Mouse (Mus musculus): ENCODE results near the gene Dock9. TPM values are rescaled to one million over a fixed set of nuclear protein-coding genes. Genes with fewer than 3 reads are reported as not detected.
"Not testable (repeated sequence)": the region's sequence is repeated elsewhere in the genome, so short reads cannot be mapped to it uniquely, and the experiment has no call there.

Gene Dock9
- polyA plus RNA-seq, 1 experiment: not detected

DNA sequence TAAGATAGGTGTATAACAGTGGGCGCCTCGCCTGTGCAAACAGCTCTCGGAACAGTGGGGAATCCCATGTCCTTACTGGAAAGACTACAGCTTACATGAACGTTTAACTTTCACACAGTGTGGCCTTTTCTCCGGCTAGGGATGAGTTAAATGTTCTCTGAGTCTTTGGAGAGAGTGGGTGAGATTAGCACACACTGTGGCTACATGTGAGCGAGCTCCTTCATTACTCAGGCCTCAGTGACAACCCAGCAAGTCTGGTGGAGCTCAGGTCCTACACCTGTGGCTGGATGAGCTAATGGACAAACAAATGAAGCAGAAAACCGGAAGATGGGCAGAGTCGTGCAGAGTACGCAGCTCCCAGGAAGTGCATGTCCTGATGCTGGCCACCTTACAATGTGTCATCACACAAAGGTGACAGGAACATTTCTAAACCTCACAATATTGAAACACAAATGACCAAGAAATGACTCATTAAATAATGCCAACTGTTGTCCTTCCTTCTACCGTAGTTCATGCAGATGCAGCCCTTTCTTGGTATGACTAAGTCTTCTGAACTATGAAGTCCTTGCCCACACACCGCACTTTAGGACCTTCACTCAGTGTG is 103.5 kb downstream of the Dock9 start:
- TF ChIP-seq CTCF (IDR thresholded peaks at IDR 0.05; ENCODE audit: insufficient read depth, low read depth, low read length): no peak
- no peak for TF ChIP-seq POLR2A (IDR thresholded peaks at IDR 0.05; ENCODE audit: insufficient read depth, low read depth, low read length)
- Histone ChIP-seq H3K4me3 (ENCODE audit: insufficient read depth, low read depth, low read length) (no peak overlapping the region), H3K4me1 (ENCODE audit: control insufficient read depth, insufficient read depth, low read length) (peaks cover 7% of the 10 kb centered on the region), H3K27ac (ENCODE audit: insufficient read depth, low read depth, low read length) (no peak overlapping the region)
- 87% methylated on average over 11 of the region's 11 CpGs for WGBS

GRCm38 (mm10) chr14:121689649-121690048 is 108.0 kb downstream of the Dock9 start:
- WGBS: 84% methylated on average over 5 of the region's 5 CpGs
- H3K4me1 ChIP-seq (ENCODE audit: control insufficient read depth, insufficient read depth, low read length); H3K27ac ChIP-seq (ENCODE audit: insufficient read depth, low read depth, low read length); H3K4me3 ChIP-seq (ENCODE audit: insufficient read depth, low read depth, low read length): not testable (repeated sequence)

- H3K4me1 ChIP-seq (ENCODE audit: control insufficient read depth, insufficient read depth, low read length): no peaks in the 10 kb centered on the region
- 53% methylated on average over 1 of the region's 1 CpGs for WGBS
- TF ChIP-seq CTCF (IDR thresholded peaks at IDR 0.05; ENCODE audit: insufficient read depth, low read depth, low read length): no peak
- TF ChIP-seq POLR2A (IDR thresholded peaks at IDR 0.05; ENCODE audit: insufficient read depth, low read depth, low read length): no peak
- no peak overlapping the region for H3K27ac ChIP-seq (ENCODE audit: insufficient read depth, low read depth, low read length)
- no peak overlapping the region for H3K4me3 ChIP-seq (ENCODE audit: insufficient read depth, low read depth, low read length)
These were observed 109.5 kb downstream of the Dock9 start for GRCm38 (mm10) chr14:121688175-121688574.

GRCm38 (mm10) chr14:121687274-121687673 is 110.4 kb downstream of the Dock9 start:
- Histone ChIP-seq H3K27ac (ENCODE audit: insufficient read depth, low read depth, low read length) (no peak overlapping the region), H3K4me1 (ENCODE audit: control insufficient read depth, insufficient read depth, low read length) (no peaks in the 10 kb centered on the region), H3K4me3 (ENCODE audit: insufficient read depth, low read depth, low read length) (no peak overlapping the region)
- 82% methylated on average over 7 of the region's 7 CpGs for WGBS
- TF ChIP-seq CTCF (IDR thresholded peaks at IDR 0.05; ENCODE audit: insufficient read depth, low read depth, low read length): no peak
- TF ChIP-seq POLR2A (IDR thresholded peaks at IDR 0.05; ENCODE audit: insufficient read depth, low read depth, low read length): no peak

DNA sequence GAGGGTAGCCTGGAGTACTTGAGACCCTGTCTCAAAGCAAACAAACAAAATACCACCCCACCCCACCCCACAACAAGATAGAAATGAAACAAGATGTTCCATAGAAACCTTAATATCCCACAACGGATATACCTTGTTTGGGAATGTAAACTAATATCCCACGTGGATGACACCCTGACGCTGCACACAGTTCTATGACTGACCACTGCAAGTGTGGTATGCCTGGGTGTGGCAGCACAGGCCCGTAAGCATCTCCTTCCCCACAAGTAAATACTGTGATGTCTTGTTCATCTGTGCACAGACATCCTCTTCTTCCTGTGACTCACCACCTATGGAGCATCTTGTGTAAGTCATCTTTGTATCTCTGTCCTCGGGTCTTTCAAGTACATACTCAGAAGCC is 118.7 kb downstream of the Dock9 start:
- TF ChIP-seq CTCF (IDR thresholded peaks at IDR 0.05; ENCODE audit: insufficient read depth, low read depth, low read length) (no peak), POLR2A (IDR thresholded peaks at IDR 0.05; ENCODE audit: insufficient read depth, low read depth, low read length) (no peak)
- no peak overlapping the region for H3K4me3 ChIP-seq (ENCODE audit: insufficient read depth, low read depth, low read length)
- H3K4me1 ChIP-seq (ENCODE audit: control insufficient read depth, insufficient read depth, low read length): 0 out of 2 replicates have a peak, but pooled peaks cover 3% of the 10 kb centered on the region
- no peak overlapping the region for H3K27ac ChIP-seq (ENCODE audit: insufficient read depth, low read depth, low read length)
- 85% methylated on average over 5 of the region's 5 CpGs for WGBS

DNA sequence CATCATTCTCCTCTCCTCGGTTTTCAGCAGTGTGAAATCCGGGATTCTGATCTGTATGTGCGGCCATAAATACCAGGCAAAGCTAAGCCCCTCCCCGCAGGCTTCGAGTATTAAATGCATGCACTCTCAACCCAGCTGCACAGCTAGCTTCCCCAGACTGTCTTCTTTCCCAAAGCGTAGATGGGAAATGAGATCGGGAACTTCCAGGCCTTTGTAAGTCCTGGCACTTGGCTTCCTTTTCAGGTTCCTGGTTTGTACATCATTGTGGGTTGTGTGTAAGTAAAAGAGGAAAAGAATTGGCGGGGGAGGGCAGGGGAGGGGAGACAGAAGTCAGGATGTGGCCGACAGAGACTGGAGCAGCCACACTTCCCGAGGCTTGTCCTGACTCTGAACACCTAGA is 119.2 kb downstream of the Dock9 start:
- TF ChIP-seq POLR2A (IDR thresholded peaks at IDR 0.05; ENCODE audit: insufficient read depth, low read depth, low read length): no peak
- no peak for TF ChIP-seq CTCF (IDR thresholded peaks at IDR 0.05; ENCODE audit: insufficient read depth, low read depth, low read length)
- no peak overlapping the region for H3K27ac ChIP-seq (ENCODE audit: insufficient read depth, low read depth, low read length)
- 0 out of 2 replicates have a peak, but pooled peaks cover 3% of the 10 kb centered on the region for H3K4me1 ChIP-seq (ENCODE audit: control insufficient read depth, insufficient read depth, low read length)
- 71% methylated on average over 10 of the region's 10 CpGs for WGBS
- H3K4me3 ChIP-seq (ENCODE audit: insufficient read depth, low read depth, low read length): no peak overlapping the region

- no peak overlapping the region for H3K27ac ChIP-seq (ENCODE audit: insufficient read depth, low read depth, low read length)
These were observed 120.9 kb downstream of the Dock9 start for GRCm38 (mm10) chr14:121676596-121677330.

DNA sequence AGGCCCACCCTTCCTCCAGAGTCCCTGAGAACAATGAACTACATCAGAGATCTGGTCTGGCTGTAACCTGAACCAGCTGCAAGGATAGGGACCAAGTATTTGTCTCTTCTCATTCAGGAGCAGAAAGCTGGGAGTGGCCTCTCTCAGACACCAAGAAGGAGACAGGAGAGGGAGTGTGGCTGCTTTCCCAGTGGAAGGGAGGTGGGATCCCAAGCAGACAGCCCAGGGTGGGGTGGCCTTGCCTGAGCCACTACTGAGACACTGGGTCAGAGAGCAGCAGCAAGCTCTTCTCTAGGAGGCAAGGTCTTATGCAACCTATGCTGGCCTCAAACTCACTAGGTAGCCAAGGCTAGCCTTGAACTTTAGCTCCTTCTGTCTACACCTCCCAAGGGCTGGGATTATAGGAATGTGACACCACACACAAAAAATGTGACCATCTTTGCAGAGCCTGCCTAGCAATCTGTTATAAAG is 121.5 kb downstream of the Dock9 start:
- Histone ChIP-seq H3K4me1 (ENCODE audit: control insufficient read depth, insufficient read depth, low read length) (0 out of 2 replicates have a peak, but pooled peaks cover 3% of the 10 kb centered on the region), H3K4me3 (ENCODE audit: insufficient read depth, low read depth, low read length) (no peak overlapping the region), H3K27ac (ENCODE audit: insufficient read depth, low read depth, low read length) (no peak overlapping the region)
- TF ChIP-seq POLR2A (IDR thresholded peaks at IDR 0.05; ENCODE audit: insufficient read depth, low read depth, low read length): no peak
- no peak for TF ChIP-seq CTCF (IDR thresholded peaks at IDR 0.05; ENCODE audit: insufficient read depth, low read depth, low read length)

More at GRCm38 (mm10) chr14:121676596-121677330, 120.9 kb downstream of the Dock9 start:
- Histone ChIP-seq H3K4me3 (ENCODE audit: insufficient read depth, low read depth, low read length) (no peak overlapping the region), H3K4me1 (ENCODE audit: control insufficient read depth, insufficient read depth, low read length) (0 out of 2 replicates have a peak, but pooled peaks cover 3% of the 10 kb centered on the region)
- TF ChIP-seq POLR2A (IDR thresholded peaks at IDR 0.05; ENCODE audit: insufficient read depth, low read depth, low read length): no peak
- no peak for TF ChIP-seq CTCF (IDR thresholded peaks at IDR 0.05; ENCODE audit: insufficient read depth, low read depth, low read length)
- WGBS: 90% methylated on average over 11 of the region's 11 CpGs

DNA sequence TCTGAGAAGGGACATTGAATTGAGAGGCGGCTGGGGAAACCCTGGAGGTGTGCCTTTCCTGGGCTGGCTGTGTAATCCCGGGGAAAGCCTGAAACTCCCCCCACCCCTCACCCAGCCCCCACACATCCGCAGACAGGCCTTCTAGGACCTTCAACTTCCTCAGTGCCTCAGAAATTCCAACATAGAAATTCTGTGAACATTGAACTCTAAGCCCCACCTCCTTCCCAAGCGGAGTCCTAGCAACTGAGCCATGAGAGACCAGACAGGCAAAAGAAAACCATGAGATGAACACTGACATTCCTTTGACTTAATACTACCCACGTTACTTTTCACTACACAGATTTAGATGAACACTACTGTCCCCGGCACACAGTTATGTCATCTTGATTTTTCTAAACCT is 122.1 kb downstream of the Dock9 start:
- 0 out of 2 replicates have a peak, but pooled peaks cover 3% of the 10 kb centered on the region for H3K4me1 ChIP-seq (ENCODE audit: control insufficient read depth, insufficient read depth, low read length)
- WGBS: 58% methylated on average over 6 of the region's 6 CpGs
- no peak overlapping the region for H3K4me3 ChIP-seq (ENCODE audit: insufficient read depth, low read depth, low read length)
- no peak for TF ChIP-seq CTCF (IDR thresholded peaks at IDR 0.05; ENCODE audit: insufficient read depth, low read depth, low read length)
- no peak for TF ChIP-seq POLR2A (IDR thresholded peaks at IDR 0.05; ENCODE audit: insufficient read depth, low read depth, low read length)
- H3K27ac ChIP-seq (ENCODE audit: insufficient read depth, low read depth, low read length): no peak overlapping the region

Data from olfactory bulb, adult 2 months (tissue).